Comparison of ENCODE assay signal across 33 mouse cellular contexts in the genomic region with DNA sequence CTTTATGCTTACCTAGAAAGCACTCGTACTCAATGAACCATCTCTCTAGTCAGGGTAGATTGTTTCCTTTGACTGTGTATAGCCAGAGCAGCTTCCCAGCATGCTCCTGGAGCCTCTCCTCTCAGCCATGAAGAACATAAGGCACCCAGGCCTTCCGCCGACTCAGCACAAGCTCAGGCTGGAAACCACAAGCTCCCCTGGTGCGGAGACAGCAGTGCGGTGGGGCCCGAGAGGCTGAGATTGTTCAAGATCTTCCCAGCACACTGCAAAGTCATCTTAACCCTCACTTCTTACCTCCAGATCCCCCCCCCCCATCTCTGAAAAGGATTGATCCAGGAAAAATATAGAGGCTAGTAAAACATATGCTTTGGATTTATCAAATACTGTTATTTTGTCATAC. TPM values are rescaled to one million over a fixed set of nuclear protein-coding genes. Genes with fewer than 3 reads are reported as not detected.
"Had no signal": no experiment of that assay in that cellular context is flagged by ENCODE, and none has a peak within 500 bp of the region (broad histone marks: within the 10 kb centered on the region; RNA-seq: fewer than 3 reads in every experiment).

No protein-coding gene starts in this region.

- ATAC-seq: hindbrain, postnatal 0 days; intestine, embryonic 16.5 days had no signal

- H3K9ac ChIP-seq: heart, embryonic 12.5 days; hindbrain, embryonic 13.5 days; hindbrain, embryonic 15.5 days; kidney, embryonic 15.5 days; limb, embryonic 12.5 days had no signal

- H3K4me3 ChIP-seq: gastrocnemius, adult 2 months; heart, embryonic 10.5 days; heart, embryonic 12.5 days; hindbrain, embryonic 13.5 days; hindbrain, embryonic 15.5 days; kidney, embryonic 15.5 days; left cerebral cortex, adult 2 months; limb, embryonic 10.5 days; limb, embryonic 12.5 days had no signal

- H3K27me3 ChIP-seq: heart, embryonic 12.5 days; hindbrain, embryonic 13.5 days; hindbrain, embryonic 15.5 days; kidney, embryonic 15.5 days; limb, embryonic 12.5 days had no signal

- DNase-seq: gastrocnemius, adult 2 months; gastrocnemius, postnatal 10 days; gastrocnemius, postnatal 25 days; heart, adult 18-20 months; heart, postnatal 10 days; heart, postnatal 36 days; kidney, adult 11 months; kidney, adult 2 months; kidney, adult 9 months; kidney, postnatal 10 days; kidney, postnatal 25 days; liver had no signal

- H3K27ac ChIP-seq: gastrocnemius, adult 2 months; heart, embryonic 10.5 days; hindbrain, embryonic 13.5 days; hindbrain, embryonic 15.5 days; hindbrain, postnatal 0 days; kidney, embryonic 15.5 days; left cerebral cortex, adult 2 months; limb, embryonic 10.5 days; limb, embryonic 12.5 days had no signal

- H3K4me2 ChIP-seq: heart, embryonic 12.5 days; hindbrain, embryonic 13.5 days; hindbrain, embryonic 15.5 days; kidney, embryonic 15.5 days; limb, embryonic 12.5 days; liver, embryonic 11.5 days had no signal

- H3K4me1 ChIP-seq: hindbrain, embryonic 13.5 days; hindbrain, embryonic 15.5 days; kidney, embryonic 15.5 days; limb, embryonic 12.5 days had no signal

- H3K9me3 ChIP-seq: heart, embryonic 10.5 days; heart, embryonic 12.5 days; hindbrain, embryonic 13.5 days; hindbrain, embryonic 15.5 days; kidney, embryonic 15.5 days; limb, embryonic 10.5 days; limb, embryonic 12.5 days had no signal

RNA-seq across cellular contexts. Expression of gene Txndc2, which starts 8.6 kb away (rescaled TPM):
- total RNA-seq: gastrocnemius, adult 2 months; gastrocnemius, postnatal 25 days; granulocyte monocyte progenitor cell, adult 5-6 weeks; heart, adult 18-20 months; heart, postnatal 36 days; hematopoietic stem cell, adult 5-6 weeks; hindbrain, postnatal 0 days; layer of hippocampus, adult 18-20 months; layer of hippocampus, adult 8-10 months; layer of hippocampus, postnatal 25 days had no signal
- polyA plus RNA-seq: heart, embryonic 10.5 days; heart, embryonic 12.5 days; heart, embryonic 14.5 days; heart, embryonic 16.5 days; hindbrain, embryonic 11.5 days; intestine, embryonic 14.5 days; intestine, embryonic 16.5 days; kidney, embryonic 15.5 days; large intestine, adult 2 months; limb, embryonic 10.5 days; liver, embryonic 11.5 days had no signal
